Mouse (Mus musculus): ENCODE measurements at regions not wholly inside any gene's neighbourhood (a gene's known extent, or its start where the extent isn't known, plus 50 kb on each side); places are given as distances from the start of the nearest gene placed in this dataset.

GRCm38 (mm10) chr17:88142003-88142402 is 76.9 kb upstream of the Fbxo11 start:
- no peak overlapping the region for H3K27ac ChIP-seq (ENCODE audit: low read depth, low read length)
- no peaks in the 10 kb centered on the region for H3K9me3 ChIP-seq (ENCODE audit: control insufficient read depth, low read length)
- no peak overlapping the region for H3K4me3 ChIP-seq (ENCODE audit: low read depth, low read length)
- DNase-seq (ENCODE audit: low spot score) (no peak), ATAC-seq (replicated peaks; ENCODE audit: low FRiP score) (no peak)
- H3K4me2 ChIP-seq = peak overlapping the region; percentile 39
- no peaks in the 10 kb centered on the region for H3K36me3 ChIP-seq (ENCODE audit: control insufficient read depth, insufficient read depth, low read length)
- H3K27me3 ChIP-seq (replicated peaks; ENCODE audit: control insufficient read depth, insufficient read depth, low read length) = no peaks in the 10 kb centered on the region
- no peak overlapping the region for H3K9ac ChIP-seq (ENCODE audit: low read depth, low read length)
- no peaks in the 10 kb centered on the region for H3K4me1 ChIP-seq (replicated peaks; ENCODE audit: control insufficient read depth, insufficient read depth, low read length)
- WGBS = 37% methylated on average over 8 of the region's 8 CpGs

- no peak for DNase-seq (ENCODE audit: low spot score)
- H3K4me3 ChIP-seq (ENCODE audit: low read depth, low read length) = no peak overlapping the region
- no peak for ATAC-seq (replicated peaks; ENCODE audit: low FRiP score)
- H3K4me2 ChIP-seq = no peak overlapping the region
- no peak overlapping the region for H3K9ac ChIP-seq (ENCODE audit: low read depth, low read length)
- H3K27ac ChIP-seq (ENCODE audit: low read depth, low read length) = no peak overlapping the region
- H3K36me3 ChIP-seq (ENCODE audit: control insufficient read depth, insufficient read depth, low read length) = no peaks in the 10 kb centered on the region
- no peaks in the 10 kb centered on the region for H3K9me3 ChIP-seq (ENCODE audit: control insufficient read depth, low read length)
- no peaks in the 10 kb centered on the region for H3K4me1 ChIP-seq (replicated peaks; ENCODE audit: control insufficient read depth, insufficient read depth, low read length)
- WGBS = 47% methylated on average over 3 of the region's 3 CpGs
- no peaks in the 10 kb centered on the region for H3K27me3 ChIP-seq (replicated peaks; ENCODE audit: control insufficient read depth, insufficient read depth, low read length)
Measured at GRCm38 (mm10) chr17:88142809-88143208, 77.7 kb upstream of the Fbxo11 start.

- Histone ChIP-seq H3K9me3 (ENCODE audit: control insufficient read depth, low read length) (no peaks in the 10 kb centered on the region), H3K4me3 (ENCODE audit: low read depth, low read length) (no peak overlapping the region), H3K9ac (ENCODE audit: low read depth, low read length) (no peak overlapping the region), H3K27ac (ENCODE audit: low read depth, low read length) (no peak overlapping the region), H3K27me3 (replicated peaks; ENCODE audit: control insufficient read depth, insufficient read depth, low read length) (no peaks in the 10 kb centered on the region), H3K4me1 (replicated peaks; ENCODE audit: control insufficient read depth, insufficient read depth, low read length) (no peaks in the 10 kb centered on the region), H3K4me2 (no peak overlapping the region), H3K36me3 (ENCODE audit: control insufficient read depth, insufficient read depth, low read length) (no peaks in the 10 kb centered on the region)
- 77% methylated on average over 3 of the region's 3 CpGs for WGBS
- DNase-seq (ENCODE audit: low spot score) = no peak
- no peak for ATAC-seq (replicated peaks; ENCODE audit: low FRiP score)
Measured at GRCm38 (mm10) chr17:88143378-88143943, 78.4 kb upstream of the Fbxo11 start.

- Histone ChIP-seq H3K4me3 (ENCODE audit: low read depth, low read length) (no peak overlapping the region), H3K9ac (ENCODE audit: low read depth, low read length) (no peak overlapping the region), H3K36me3 (ENCODE audit: control insufficient read depth, insufficient read depth, low read length) (no peaks in the 10 kb centered on the region), H3K4me2 (no peak overlapping the region), H3K27me3 (replicated peaks; ENCODE audit: control insufficient read depth, insufficient read depth, low read length) (0 out of 2 replicates have a peak, but pooled peaks cover 4% of the 10 kb centered on the region), H3K9me3 (ENCODE audit: control insufficient read depth, low read length) (no peaks in the 10 kb centered on the region), H3K27ac (ENCODE audit: low read depth, low read length) (no peak overlapping the region), H3K4me1 (replicated peaks; ENCODE audit: control insufficient read depth, insufficient read depth, low read length) (no peaks in the 10 kb centered on the region)
- ATAC-seq (replicated peaks; ENCODE audit: low FRiP score) (no peak), DNase-seq (ENCODE audit: low spot score) (no peak)
- WGBS = 28% methylated on average over 6 of the region's 6 CpGs
Measured at GRCm38 (mm10) chr17:88158550-88158949, 93.5 kb upstream of the Fbxo11 start.

GRCm38 (mm10) chr17:88159212-88159668 is 94.1 kb upstream of the Fbxo11 start:
- Histone ChIP-seq H3K4me1 (replicated peaks; ENCODE audit: control insufficient read depth, insufficient read depth, low read length) (no peaks in the 10 kb centered on the region), H3K9me3 (ENCODE audit: control insufficient read depth, low read length) (no peaks in the 10 kb centered on the region), H3K4me2 (no peak overlapping the region), H3K27me3 (replicated peaks; ENCODE audit: control insufficient read depth, insufficient read depth, low read length) (0 out of 2 replicates have a peak, but pooled peaks cover 4% of the 10 kb centered on the region), H3K27ac (ENCODE audit: low read depth, low read length) (no peak overlapping the region), H3K4me3 (ENCODE audit: low read depth, low read length) (no peak overlapping the region), H3K36me3 (ENCODE audit: control insufficient read depth, insufficient read depth, low read length) (no peaks in the 10 kb centered on the region), H3K9ac (ENCODE audit: low read depth, low read length) (no peak overlapping the region)
- DNase-seq (ENCODE audit: low spot score) = no peak
- ATAC-seq (replicated peaks; ENCODE audit: low FRiP score) = no peak
- WGBS = 27% methylated on average over 11 of the region's 11 CpGs

GRCm38 (mm10) chr17:88159851-88160676 is 95.0 kb upstream of the Fbxo11 start:
- WGBS = 47% methylated on average over 19 of the region's 19 CpGs
- H3K4me2 ChIP-seq = no peak overlapping the region

GRCm38 (mm10) chr17:88160677-88161001 is 95.5 kb upstream of the Fbxo11 start:
- Histone ChIP-seq H3K27ac (ENCODE audit: low read depth, low read length) (no peak overlapping the region), H3K27me3 (replicated peaks; ENCODE audit: control insufficient read depth, insufficient read depth, low read length) (0 out of 2 replicates have a peak, but pooled peaks cover 4% of the 10 kb centered on the region), H3K9ac (ENCODE audit: low read depth, low read length) (no peak overlapping the region), H3K4me1 (replicated peaks; ENCODE audit: control insufficient read depth, insufficient read depth, low read length) (no peaks in the 10 kb centered on the region), H3K9me3 (ENCODE audit: control insufficient read depth, low read length) (no peaks in the 10 kb centered on the region), H3K4me2 (no peak overlapping the region), H3K36me3 (ENCODE audit: control insufficient read depth, insufficient read depth, low read length) (no peaks in the 10 kb centered on the region), H3K4me3 (ENCODE audit: low read depth, low read length) (no peak overlapping the region)
- ATAC-seq (replicated peaks; ENCODE audit: low FRiP score) = no peak
- no peak for DNase-seq (ENCODE audit: low spot score)
- WGBS = 76% methylated on average over 14 of the region's 14 CpGs

More at GRCm38 (mm10) chr17:88159851-88160676, 95.0 kb upstream of the Fbxo11 start:
- ATAC-seq (replicated peaks; ENCODE audit: low FRiP score) (no peak), DNase-seq (ENCODE audit: low spot score) (no peak)
- Histone ChIP-seq H3K27ac (ENCODE audit: low read depth, low read length) (no peak overlapping the region), H3K36me3 (ENCODE audit: control insufficient read depth, insufficient read depth, low read length) (no peaks in the 10 kb centered on the region), H3K4me1 (replicated peaks; ENCODE audit: control insufficient read depth, insufficient read depth, low read length) (no peaks in the 10 kb centered on the region), H3K27me3 (replicated peaks; ENCODE audit: control insufficient read depth, insufficient read depth, low read length) (0 out of 2 replicates have a peak, but pooled peaks cover 4% of the 10 kb centered on the region), H3K9me3 (ENCODE audit: control insufficient read depth, low read length) (no peaks in the 10 kb centered on the region), H3K4me3 (ENCODE audit: low read depth, low read length) (no peak overlapping the region), H3K9ac (ENCODE audit: low read depth, low read length) (no peak overlapping the region)

GRCm38 (mm10) chr17:88161766-88162165 is 96.7 kb upstream of the Fbxo11 start:
- H3K36me3 ChIP-seq (ENCODE audit: control insufficient read depth, insufficient read depth, low read length) = no peaks in the 10 kb centered on the region
- 91% methylated on average over 8 of the region's 8 CpGs for WGBS
- no peak overlapping the region for H3K9ac ChIP-seq (ENCODE audit: low read depth, low read length)
- no peak overlapping the region for H3K4me2 ChIP-seq
- H3K9me3 ChIP-seq (ENCODE audit: control insufficient read depth, low read length) = no peaks in the 10 kb centered on the region
- H3K27ac ChIP-seq (ENCODE audit: low read depth, low read length) = no peak overlapping the region
- no peak overlapping the region for H3K4me3 ChIP-seq (ENCODE audit: low read depth, low read length)
- DNase-seq (ENCODE audit: low spot score) (no peak), ATAC-seq (replicated peaks; ENCODE audit: low FRiP score) (no peak)
- H3K27me3 ChIP-seq (replicated peaks; ENCODE audit: control insufficient read depth, insufficient read depth, low read length) = 0 out of 2 replicates have a peak, but pooled peaks cover 4% of the 10 kb centered on the region
- H3K4me1 ChIP-seq (replicated peaks; ENCODE audit: control insufficient read depth, insufficient read depth, low read length) = no peaks in the 10 kb centered on the region

- Histone ChIP-seq H3K27me3 (replicated peaks; ENCODE audit: control insufficient read depth, insufficient read depth, low read length) (no peaks in the 10 kb centered on the region), H3K9me3 (ENCODE audit: control insufficient read depth, low read length) (no peaks in the 10 kb centered on the region), H3K27ac (ENCODE audit: low read depth, low read length) (no peak overlapping the region), H3K36me3 (ENCODE audit: control insufficient read depth, insufficient read depth, low read length) (no peaks in the 10 kb centered on the region), H3K4me2 (no peak overlapping the region), H3K4me3 (ENCODE audit: low read depth, low read length) (no peak overlapping the region), H3K4me1 (replicated peaks; ENCODE audit: control insufficient read depth, insufficient read depth, low read length) (no peaks in the 10 kb centered on the region), H3K9ac (ENCODE audit: low read depth, low read length) (no peak overlapping the region)
- DNase-seq (ENCODE audit: low spot score) = no peak
- ATAC-seq (replicated peaks; ENCODE audit: low FRiP score) = no peak
- WGBS = 80% methylated on average over 4 of the region's 4 CpGs
Measured at GRCm38 (mm10) chr17:88164805-88165204, 99.7 kb upstream of the Fbxo11 start.
